Mouse (Mus musculus) forebrain, embryonic 15.5 days (tissue): ENCODE measurements at regions not wholly inside any gene's neighbourhood (a gene's known extent, or its start where the extent isn't known, plus 50 kb on each side); places are given as distances from the start of the nearest gene placed in this dataset.

ENCODE experiments used
- ATAC-seq: fragments of 200-750 bp; cut with Nextera tagmentation; replicated peaks from 2 replicates; pipeline ENCODE4 v1.8.0; 2017; ENCODE audit warnings: mild to moderate bottlenecking, moderate TSS enrichment, moderate library complexity
- H3K27ac ChIP-seq: fragments of 300-500 bp; sonication (generic); replicated peaks from 2 replicates; pipeline ENCODE4 v1.5.1; 2015; ENCODE audit warnings: mild to moderate bottlenecking, inconsistent platforms
- H3K27me3 ChIP-seq: fragments of 300-500 bp; sonication (generic); 2 replicates; pipeline ENCODE4 v1.6.1; 2015; ENCODE audit warnings: inconsistent platforms
- H3K36me3 ChIP-seq: fragments of 300-500 bp; sonication (generic); 2 replicates; pipeline ENCODE4 v1.6.1; 2015; ENCODE audit warnings: mild to moderate bottlenecking, inconsistent platforms
- H3K4me1 ChIP-seq: fragments of 300-500 bp; sonication (generic); 2 replicates; pipeline ENCODE4 v1.6.1; 2015; ENCODE audit warnings: inconsistent platforms
- H3K4me2 ChIP-seq: fragments of 300-500 bp; sonication (generic); replicated peaks from 2 replicates; pipeline ENCODE4 v1.6.1; 2015; ENCODE audit warnings: mild to moderate bottlenecking, inconsistent platforms
- H3K4me3 ChIP-seq: fragments of 300-500 bp; sonication (generic); 2 replicates; pipeline ENCODE4 v1.5.1; 2015; ENCODE audit warnings: mild to moderate bottlenecking, inconsistent platforms
- H3K9ac ChIP-seq: fragments of 300-500 bp; sonication (generic); replicated peaks from 2 replicates; pipeline ENCODE4 v1.6.1; 2015; ENCODE audit warnings: mild to moderate bottlenecking, inconsistent platforms
- H3K9me3 ChIP-seq: fragments of 300-500 bp; sonication (generic); 2 replicates; pipeline ENCODE4 v1.6.1; 2016; ENCODE audit warnings: inconsistent platforms
- WGBS: fragments of 180-500 bp; shearing (Covaris S2); methylation state at CpG from one replicate; pipeline ENCODE4 v1.1.7; 2015; ENCODE audit warnings: mixed read lengths; 5-methylcytosine and 5-hydroxymethylcytosine counted together

GRCm38 (mm10) chr4:125824525-125824924 is 199.8 kb upstream of the Csf3r start:
- Histone ChIP-seq H3K27me3 (no peaks in the 10 kb centered on the region; the same call in 1 of the 2 replicates), H3K4me3 (no peak overlapping the region), H3K4me1 (peaks cover 22% of the 10 kb centered on the region), H3K4me2 (no peak overlapping the region), H3K9me3 (no peaks in the 10 kb centered on the region), H3K36me3 (no peaks in the 10 kb centered on the region), H3K9ac (no peak overlapping the region), H3K27ac (peak overlapping the region; percentile 49)
- 39% methylated on average over 3 of the region's 3 CpGs for WGBS
- peak; percentile 78 for ATAC-seq

- peaks cover 22% of the 10 kb centered on the region for H3K4me1 ChIP-seq
- peak; percentile 71 for ATAC-seq
- no peaks in the 10 kb centered on the region for H3K36me3 ChIP-seq
- no peaks in the 10 kb centered on the region for H3K27me3 ChIP-seq
- WGBS = 50% methylated on average over 5 of the region's 5 CpGs
- H3K4me3 ChIP-seq = no peak overlapping the region
- H3K27ac ChIP-seq = no peak overlapping the region
- no peak overlapping the region for H3K9ac ChIP-seq
- no peaks in the 10 kb centered on the region for H3K9me3 ChIP-seq
- H3K4me2 ChIP-seq = no peak overlapping the region
Measured at GRCm38 (mm10) chr4:125826416-125826815, 197.9 kb upstream of the Csf3r start.

GRCm38 (mm10) chr4:125835250-125835649 is 189.1 kb upstream of the Csf3r start:
- no peaks in the 10 kb centered on the region for H3K27me3 ChIP-seq
- H3K36me3 ChIP-seq = no peaks in the 10 kb centered on the region
- WGBS = under 1% methylated on average over 8 of the region's 8 CpGs
- no peaks in the 10 kb centered on the region for H3K9me3 ChIP-seq
- no peak overlapping the region for H3K4me2 ChIP-seq
- H3K4me1 ChIP-seq = peaks cover 4% of the 10 kb centered on the region; the same call in 1 of the 2 replicates
- H3K27ac ChIP-seq = no peak overlapping the region
- no peak for ATAC-seq
- no peak overlapping the region for H3K9ac ChIP-seq
- no peak overlapping the region for H3K4me3 ChIP-seq

GRCm38 (mm10) chr4:125847568-125847967 is 176.8 kb upstream of the Csf3r start:
- H3K27ac ChIP-seq = peak overlapping the region; percentile 53
- H3K27me3 ChIP-seq = no peaks in the 10 kb centered on the region
- H3K4me1 ChIP-seq = peaks cover 9% of the 10 kb centered on the region
- WGBS = 61% methylated on average over 3 of the region's 3 CpGs
- H3K36me3 ChIP-seq = no peaks in the 10 kb centered on the region
- no peaks in the 10 kb centered on the region for H3K9me3 ChIP-seq
- H3K4me2 ChIP-seq = no peak overlapping the region
- H3K4me3 ChIP-seq = no peak overlapping the region
- no peak overlapping the region for H3K9ac ChIP-seq
- ATAC-seq = no peak

- WGBS = 3% methylated on average over 4 of the region's 4 CpGs
- Histone ChIP-seq H3K4me2 (no peak overlapping the region), H3K9me3 (no peaks in the 10 kb centered on the region), H3K4me3 (no peak overlapping the region), H3K27ac (no peak overlapping the region), H3K9ac (no peak overlapping the region), H3K36me3 (no peaks in the 10 kb centered on the region), H3K27me3 (no peaks in the 10 kb centered on the region), H3K4me1 (peaks cover 9% of the 10 kb centered on the region)
- no peak for ATAC-seq
Measured at GRCm38 (mm10) chr4:125850300-125850699, 174.1 kb upstream of the Csf3r start.

- no peaks in the 10 kb centered on the region for H3K9me3 ChIP-seq
- H3K36me3 ChIP-seq = no peaks in the 10 kb centered on the region
- H3K9ac ChIP-seq = no peak overlapping the region
- H3K27ac ChIP-seq = no peak overlapping the region
- peaks cover 29% of the 10 kb centered on the region for H3K4me1 ChIP-seq
- 63% methylated on average over 4 of the region's 4 CpGs for WGBS
- H3K27me3 ChIP-seq = no peaks in the 10 kb centered on the region
- H3K4me3 ChIP-seq = no peak overlapping the region
- H3K4me2 ChIP-seq = no peak overlapping the region
- 0 out of 2 replicates have a peak, but pooled peaks have one; percentile 20 for ATAC-seq
Measured at GRCm38 (mm10) chr4:125852545-125852944, 171.8 kb upstream of the Csf3r start.

GRCm38 (mm10) chr4:125855983-125856591 is 168.3 kb upstream of the Csf3r start:
- Histone ChIP-seq H3K4me3 (no peak overlapping the region), H3K27ac (peak overlapping the region; percentile 63), H3K4me2 (no peak overlapping the region), H3K27me3 (no peaks in the 10 kb centered on the region), H3K9me3 (no peaks in the 10 kb centered on the region), H3K36me3 (no peaks in the 10 kb centered on the region), H3K9ac (no peak overlapping the region), H3K4me1 (peaks cover 28% of the 10 kb centered on the region)
- ATAC-seq = peak; percentile 81
- 46% methylated on average over 11 of the region's 11 CpGs for WGBS

- Histone ChIP-seq H3K9me3 (no peaks in the 10 kb centered on the region), H3K27me3 (no peaks in the 10 kb centered on the region), H3K36me3 (no peaks in the 10 kb centered on the region), H3K9ac (no peak overlapping the region), H3K4me2 (no peak overlapping the region), H3K27ac (peak overlapping the region; percentile 63), H3K4me3 (no peak overlapping the region), H3K4me1 (peaks cover 28% of the 10 kb centered on the region)
- WGBS = 54% methylated on average over 5 of the region's 5 CpGs
- peak; percentile 41 for ATAC-seq
Measured at GRCm38 (mm10) chr4:125856781-125857180, 167.6 kb upstream of the Csf3r start.

GRCm38 (mm10) chr4:125865057-125865456 is 159.3 kb upstream of the Csf3r start:
- H3K27ac ChIP-seq = no peak overlapping the region
- no peak overlapping the region for H3K9ac ChIP-seq
- H3K4me1 ChIP-seq = peaks cover 4% of the 10 kb centered on the region; the same call in 1 of the 2 replicates
- H3K4me3 ChIP-seq = no peak overlapping the region
- H3K27me3 ChIP-seq = no peaks in the 10 kb centered on the region
- no peaks in the 10 kb centered on the region for H3K36me3 ChIP-seq
- no peak overlapping the region for H3K4me2 ChIP-seq
- WGBS = 60% methylated on average over 8 of the region's 8 CpGs
- no peaks in the 10 kb centered on the region for H3K9me3 ChIP-seq
- ATAC-seq = no peak

- 78% methylated on average over 9 of the region's 9 CpGs for WGBS
- H3K9me3 ChIP-seq = no peaks in the 10 kb centered on the region
- H3K36me3 ChIP-seq = no peaks in the 10 kb centered on the region
- no peak overlapping the region for H3K9ac ChIP-seq
- H3K27me3 ChIP-seq = no peaks in the 10 kb centered on the region
- H3K4me2 ChIP-seq = no peak overlapping the region
- H3K4me1 ChIP-seq = 0 out of 2 replicates have a peak, but pooled peaks cover 3% of the 10 kb centered on the region
- H3K4me3 ChIP-seq = no peak overlapping the region
- ATAC-seq = no peak
- no peak overlapping the region for H3K27ac ChIP-seq
Measured at GRCm38 (mm10) chr4:125865728-125866127, 158.6 kb upstream of the Csf3r start.

GRCm38 (mm10) chr4:125871211-125871610 is 153.1 kb upstream of the Csf3r start:
- H3K4me3 ChIP-seq = no peak overlapping the region
- no peak for ATAC-seq
- H3K4me2 ChIP-seq = no peak overlapping the region
- peaks cover 3% of the 10 kb centered on the region; the same call in 1 of the 2 replicates for H3K4me1 ChIP-seq
- no peak overlapping the region for H3K9ac ChIP-seq
- H3K36me3 ChIP-seq = no peaks in the 10 kb centered on the region
- H3K9me3 ChIP-seq = no peaks in the 10 kb centered on the region
- no peaks in the 10 kb centered on the region for H3K27me3 ChIP-seq
- H3K27ac ChIP-seq = no peak overlapping the region
- WGBS = 77% methylated on average over 13 of the region's 13 CpGs

- H3K27ac ChIP-seq = no peak overlapping the region
- H3K9ac ChIP-seq = no peak overlapping the region
- 23% methylated on average over 6 of the region's 6 CpGs for WGBS
- H3K4me3 ChIP-seq = no peak overlapping the region
- H3K4me1 ChIP-seq = peaks cover 12% of the 10 kb centered on the region; the same call in 1 of the 2 replicates
- no peak overlapping the region for H3K4me2 ChIP-seq
- no peaks in the 10 kb centered on the region for H3K36me3 ChIP-seq
- no peaks in the 10 kb centered on the region; the same call in 1 of the 2 replicates for H3K27me3 ChIP-seq
- H3K9me3 ChIP-seq = no peaks in the 10 kb centered on the region
- ATAC-seq = no peak
Measured at GRCm38 (mm10) chr4:125880028-125880427, 144.3 kb upstream of the Csf3r start.

- ATAC-seq = no peak
- Histone ChIP-seq H3K9ac (no peak overlapping the region), H3K36me3 (no peaks in the 10 kb centered on the region), H3K27me3 (no peaks in the 10 kb centered on the region; the same call in 1 of the 2 replicates), H3K27ac (no peak overlapping the region), H3K4me1 (peaks cover 12% of the 10 kb centered on the region; the same call in 1 of the 2 replicates), H3K4me3 (no peak overlapping the region), H3K9me3 (no peaks in the 10 kb centered on the region), H3K4me2 (no peak overlapping the region)
- 28% methylated on average over 3 of the region's 3 CpGs for WGBS
Measured at GRCm38 (mm10) chr4:125882531-125882930, 141.8 kb upstream of the Csf3r start.
